Mouse (Mus musculus) embryonic fibroblast, embryonic 13.5 days (primary cell): ENCODE data around the gene Ext2.

ENCODE experiments used
- CTCF ChIP-seq: IDR thresholded peaks from 2 replicates; pipeline ENCODE4 v1.5.1; 2011; ENCODE audit warnings: mild to moderate bottlenecking, control low read depth, low read length, moderate library complexity, borderline replicate concordance; ENCODE audit not compliant: insufficient read depth
- POLR2A ChIP-seq: IDR thresholded peaks from 2 replicates; pipeline ENCODE4 v1.6.1; 2011; ENCODE audit warnings: low read depth, mild to moderate bottlenecking, control low read depth, low read length, moderate library complexity

DNA sequence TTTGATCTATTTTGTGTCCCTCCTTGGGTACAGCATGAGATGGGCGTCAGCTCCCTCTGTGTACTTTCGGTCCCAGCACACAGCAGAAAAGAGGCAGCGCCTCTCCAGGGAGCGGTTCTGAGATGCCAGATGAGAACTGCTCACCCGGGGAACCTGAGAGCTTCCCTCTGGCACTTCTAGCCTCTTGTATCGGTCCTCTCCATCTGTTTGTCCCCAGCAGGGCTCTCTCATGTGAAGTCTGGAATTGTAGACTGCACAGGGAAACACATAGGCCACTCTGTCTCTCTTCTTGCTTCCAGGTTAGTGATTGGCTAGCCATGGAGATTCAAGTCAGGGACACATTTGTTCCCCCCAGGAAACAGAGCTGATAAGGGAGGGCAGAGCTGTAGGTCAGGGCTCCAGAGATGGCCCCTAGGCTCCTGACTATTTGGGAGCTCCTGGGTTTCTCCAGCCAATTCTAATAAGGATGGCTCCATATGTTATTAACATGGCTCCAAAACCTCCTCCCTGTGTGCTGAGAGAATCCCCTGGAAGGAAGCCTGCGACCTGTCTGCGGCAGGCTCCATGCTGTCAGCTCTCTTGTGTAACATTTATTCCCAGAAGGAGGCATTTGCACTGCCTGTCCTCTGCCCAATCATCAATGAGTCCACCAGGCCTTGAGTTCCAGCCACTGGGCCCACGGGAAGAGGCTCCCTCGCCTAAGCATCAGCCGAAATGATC, 167.9 kb downstream of the Ext2 start:
- TF ChIP-seq CTCF (no peak), POLR2A (no peak)
